Mouse (Mus musculus) cerebellum, postnatal 14 days (tissue): ENCODE results near the gene Tmbim7.
A peak's percentile ranks its signal among the peaks of the same experiment; 100 is the strongest.

Source experiments
- DNase-seq, 2 experiments: peaks; one replicate each; pipeline ENCODE4 v3.0.0; 2021; ENCODE audit warnings: mixed read lengths in 2 of 2

Gene Tmbim7

GRCm38 (mm10) chr5:3666585-3666984, 15.6 kb downstream of the Tmbim7 start:
- DNase-seq = no peak

- DNase-seq = no peak
Observed at GRCm38 (mm10) chr5:3669938-3670554, 19.1 kb downstream of the Tmbim7 start.

- no peak for DNase-seq
Observed at GRCm38 (mm10) chr5:3688298-3688697, 37.3 kb downstream of the Tmbim7 start.

- no peak for DNase-seq
Observed at GRCm38 (mm10) chr5:3691283-3691682, 40.3 kb downstream of the Tmbim7 start.

GRCm38 (mm10) chr5:3692956-3693355, 42.0 kb downstream of the Tmbim7 start:
- no peak for DNase-seq

GRCm38 (mm10) chr5:3695191-3695590, 44.2 kb downstream of the Tmbim7 start:
- no peak for DNase-seq

- DNase-seq = no peak
Observed at GRCm38 (mm10) chr5:3696031-3696430, 45.0 kb downstream of the Tmbim7 start.

- DNase-seq = no peak
Observed at GRCm38 (mm10) chr5:3700025-3700424, 49.0 kb downstream of the Tmbim7 start.

GRCm38 (mm10) chr5:3702180-3702579, 51.2 kb downstream of the Tmbim7 start:
- DNase-seq = no peak

- DNase-seq = no peak
Observed at GRCm38 (mm10) chr5:3715800-3716199, 64.8 kb downstream of the Tmbim7 start.

GRCm38 (mm10) chr5:3719371-3719770, 68.4 kb downstream of the Tmbim7 start:
- DNase-seq = no peak

- no peak for DNase-seq
Observed at GRCm38 (mm10) chr5:3722873-3723272, 71.9 kb downstream of the Tmbim7 start.

GRCm38 (mm10) chr5:3723415-3723814, 72.4 kb downstream of the Tmbim7 start:
- DNase-seq = no peak

- no peak for DNase-seq
Observed at GRCm38 (mm10) chr5:3725491-3725890, 74.5 kb downstream of the Tmbim7 start.

- DNase-seq = peak; percentile 6 to 29
Observed at GRCm38 (mm10) chr5:3728820-3729219, 77.8 kb downstream of the Tmbim7 start.
